Comparison of ENCODE assay signal across 9 mouse cellular contexts in genomic region chr4:55231522-55231921, GRCm38 (mm10).
DNase-seq lines count a peak whose midpoint lies in the region; ATAC-seq and TF ChIP-seq lines count a peak whose summit lies in the region.
"Had no signal": no experiment of that assay in that cellular context is flagged by ENCODE, and none has a peak within 500 bp of the region (broad histone marks: within the 10 kb centered on the region; RNA-seq: fewer than 3 reads in every experiment).

No protein-coding gene starts in this region.

- H3K27ac ChIP-seq in intestine, postnatal 0 days (ENCODE audit: low read depth, low read length), result no peak overlapping the region
- no peak overlapping the region for H3K27ac ChIP-seq in intestine, embryonic 16.5 days (ENCODE audit: low read length)
- H3K27ac ChIP-seq: embryonic facial prominence, embryonic 15.5 days had no signal

- 37% methylated on average over 4 of the region's 4 CpGs for WGBS in intestine, postnatal 0 days
- 33% methylated on average over 4 of the region's 4 CpGs for WGBS in intestine, embryonic 16.5 days

- H3K4me1 ChIP-seq in intestine, postnatal 0 days (replicated peaks; ENCODE audit: control insufficient read depth, insufficient read depth, low read length), result no peaks in the 10 kb centered on the region
- no peaks in the 10 kb centered on the region for H3K4me1 ChIP-seq in intestine, embryonic 16.5 days (ENCODE audit: control insufficient read depth, insufficient read depth, low read length)
- H3K4me1 ChIP-seq: embryonic facial prominence, embryonic 15.5 days had no signal

- no peak overlapping the region for H3K4me2 ChIP-seq in intestine, postnatal 0 days (replicated peaks; ENCODE audit: low read depth)
- H3K4me2 ChIP-seq in intestine, embryonic 16.5 days (ENCODE audit: low read depth, low read length), result no peak overlapping the region
- H3K4me2 ChIP-seq: embryonic facial prominence, embryonic 15.5 days had no signal

- peak; percentile 77 for TF ChIP-seq CTCF in intestine, postnatal 0 days (IDR thresholded peaks at IDR 0.05; ENCODE audit: low read depth)

- H3K36me3 ChIP-seq in intestine, postnatal 0 days (ENCODE audit: control insufficient read depth, insufficient read depth), result no peaks in the 10 kb centered on the region
- H3K36me3 ChIP-seq in intestine, embryonic 16.5 days (ENCODE audit: control insufficient read depth, insufficient read depth, low read length), result no peaks in the 10 kb centered on the region
- H3K36me3 ChIP-seq: embryonic facial prominence, embryonic 15.5 days had no signal

- DNase-seq in CD4-positive helper T cell, adult 2 months (ENCODE audit: low read depth, low spot score), result peak; percentile 3
- DNase-seq in WW6 (ENCODE audit: low read depth, low spot score), result peak; percentile 38
- DNase-seq in kidney, postnatal 14 days, result peak; percentile 21
- no peak for DNase-seq in urinary bladder, adult 2 months (ENCODE audit: low spot score)
- DNase-seq in urinary bladder, postnatal 25 days (ENCODE audit: low spot score), result no peak

- no peak overlapping the region for H3K4me3 ChIP-seq in intestine, postnatal 0 days (ENCODE audit: low read depth, low read length)
- H3K4me3 ChIP-seq in intestine, embryonic 16.5 days (ENCODE audit: low read length), result no peak overlapping the region
- H3K4me3 ChIP-seq: embryonic facial prominence, embryonic 15.5 days had no signal

- H3K9me3 ChIP-seq in intestine, postnatal 0 days (ENCODE audit: control insufficient read depth), result no peaks in the 10 kb centered on the region
- H3K9me3 ChIP-seq in intestine, embryonic 16.5 days (ENCODE audit: control insufficient read depth, low read length), result no peaks in the 10 kb centered on the region
- H3K9me3 ChIP-seq: embryonic facial prominence, embryonic 15.5 days had no signal

- no peak for ATAC-seq in intestine, postnatal 0 days
- no peak for ATAC-seq in intestine, embryonic 16.5 days
- ATAC-seq in megakaryocyte, adult 5-6 weeks (ENCODE audit: poor library complexity, severe bottlenecking), result no peak

- no peaks in the 10 kb centered on the region for H3K27me3 ChIP-seq in intestine, postnatal 0 days (replicated peaks; ENCODE audit: control insufficient read depth, insufficient read depth, low read length)
- H3K27me3 ChIP-seq in intestine, embryonic 16.5 days (replicated peaks; ENCODE audit: control insufficient read depth, insufficient read depth, low read length), result no peaks in the 10 kb centered on the region
- H3K27me3 ChIP-seq: embryonic facial prominence, embryonic 15.5 days had no signal

- no peak overlapping the region for H3K9ac ChIP-seq in intestine, postnatal 0 days (ENCODE audit: low read depth, low read length)
- no peak overlapping the region for H3K9ac ChIP-seq in intestine, embryonic 16.5 days (ENCODE audit: low read depth, low read length)
- H3K9ac ChIP-seq: embryonic facial prominence, embryonic 15.5 days had no signal

Comparison
In these comparisons a context has a peak if more than half of its experiments do, and no peak if none do; other contexts are left out.
1. DNase-seq: peak in CD4-positive helper T cell, adult 2 months (single experiment), WW6 (single experiment) and kidney, postnatal 14 days (single experiment); none in urinary bladder, adult 2 months (single experiment) and urinary bladder, postnatal 25 days (single experiment).